Mouse (Mus musculus): ENCODE data around the gene Mterf2.

- TF ChIP-seq POLR2A (IDR thresholded peaks at IDR 0.05; ENCODE audit: borderline replicate concordance, low read depth, low read length), result no peak
- TF ChIP-seq CTCF (IDR thresholded peaks at IDR 0.05; ENCODE audit: low read depth, low read length), result no peak
Measured at GRCm38 (mm10) chr10:85114409-85114808, 13.4 kb downstream of the Mterf2 start.

Data from bone marrow macrophage, adult 2 months (primary cell).